Mouse (Mus musculus): ENCODE results near the gene Oaz1. TPM values are rescaled to one million over a fixed set of nuclear protein-coding genes. Genes with fewer than 3 reads are reported as not detected.
A peak's percentile ranks its signal among the peaks of the same experiment; 100 is the strongest.

Oaz1 gene
- polyA plus RNA-seq, 1 experiment from 2014 or later = 1,425 TPM

DNA sequence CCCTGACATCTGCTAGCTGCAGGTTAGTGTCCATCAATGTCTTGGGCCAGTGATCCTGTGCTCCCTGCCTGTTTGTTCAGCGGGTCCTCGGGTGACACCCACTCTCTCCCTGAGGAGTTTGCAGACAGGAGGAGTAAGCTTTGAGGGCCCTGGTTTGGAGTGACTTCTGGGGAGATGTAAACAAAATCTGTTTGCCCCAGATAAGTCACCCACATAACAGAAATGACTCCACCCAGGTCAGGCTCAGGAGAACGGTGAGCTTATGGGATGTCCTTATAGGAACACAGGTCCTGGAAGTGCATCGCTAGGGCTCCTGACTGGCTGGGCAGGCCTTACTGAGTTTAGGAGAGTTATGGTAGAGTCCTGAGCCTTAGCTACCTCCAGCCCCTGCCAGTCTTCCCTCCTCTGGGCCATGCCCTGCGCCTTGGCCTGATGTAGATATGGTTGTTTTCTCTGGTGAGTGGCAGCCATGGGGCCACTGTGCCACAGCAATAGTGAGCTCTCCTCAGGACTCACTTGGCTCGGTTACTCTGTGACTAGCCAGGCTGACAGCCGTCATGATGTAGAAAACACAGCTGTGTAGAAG, 32.0 kb downstream of the Oaz1 start:
- Histone ChIP-seq H3K4me3 (replicated peaks) (no peak overlapping the region), H3K9me3 (no peaks in the 10 kb centered on the region), H3K27ac (no peak overlapping the region), H3K9ac (replicated peaks) (peak overlapping the region; percentile 23), H3K4me2 (replicated peaks) (no peak overlapping the region), H3K4me1 (replicated peaks) (peaks cover 39% of the 10 kb centered on the region), H3K27me3 (no peaks in the 10 kb centered on the region), H3K36me3 (peaks cover 26% of the 10 kb centered on the region)
- WGBS = 90% methylated on average over 7 of the region's 7 CpGs
- ATAC-seq = no peak

DNA sequence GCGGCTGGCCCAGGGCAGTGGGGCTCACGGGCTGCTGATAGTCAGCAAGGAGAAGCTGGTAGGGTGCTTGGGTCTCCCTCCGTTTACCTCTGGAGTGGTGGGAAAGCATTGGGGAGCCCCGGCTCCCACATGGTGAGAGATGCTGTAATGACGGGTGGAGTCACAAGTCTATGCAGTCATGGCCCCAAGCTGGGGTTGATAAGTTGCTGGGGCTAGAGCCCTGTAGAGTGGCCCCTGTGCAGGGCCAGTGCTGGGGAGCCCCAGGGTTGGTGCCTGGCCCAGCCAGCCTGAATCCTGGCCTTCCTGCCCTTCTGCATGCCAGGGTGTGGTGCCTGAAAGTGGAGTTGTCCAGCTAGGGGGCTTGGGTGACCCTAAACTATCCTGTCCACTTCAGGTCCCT, 35.8 kb downstream of the Oaz1 start:
- Histone ChIP-seq H3K27ac (no peak overlapping the region), H3K36me3 (peaks cover 62% of the 10 kb centered on the region), H3K9ac (replicated peaks) (no peak overlapping the region), H3K4me1 (replicated peaks) (peaks cover 7% of the 10 kb centered on the region), H3K4me2 (replicated peaks) (no peak overlapping the region), H3K4me3 (replicated peaks) (no peak overlapping the region), H3K27me3 (no peaks in the 10 kb centered on the region), H3K9me3 (no peaks in the 10 kb centered on the region)
- ATAC-seq = no peak
- 94% methylated on average over 5 of the region's 5 CpGs for WGBS

DNA sequence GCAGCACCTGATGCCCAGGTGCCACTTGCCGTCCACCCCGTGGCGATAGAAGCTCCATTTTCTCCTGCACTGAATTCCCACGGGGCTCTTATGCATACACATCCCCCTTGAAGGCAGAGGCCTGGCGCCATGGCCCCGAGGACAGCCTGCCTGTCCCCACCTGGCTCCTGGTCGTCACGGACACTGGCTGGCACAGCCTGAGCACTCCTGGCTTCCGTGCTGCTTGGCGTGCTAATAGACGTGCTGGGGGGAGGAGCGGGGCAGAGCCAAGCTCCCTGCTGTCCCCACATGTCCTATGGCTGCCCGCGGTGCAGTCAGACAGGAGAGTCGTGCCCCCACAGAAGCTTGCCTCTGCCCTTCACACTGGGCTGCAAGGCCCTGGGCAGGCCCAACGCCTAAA, 38.0 kb downstream of the Oaz1 start:
- Histone ChIP-seq H3K36me3 (peaks cover 74% of the 10 kb centered on the region), H3K27ac (no peak overlapping the region)
- ATAC-seq = no peak

DNA sequence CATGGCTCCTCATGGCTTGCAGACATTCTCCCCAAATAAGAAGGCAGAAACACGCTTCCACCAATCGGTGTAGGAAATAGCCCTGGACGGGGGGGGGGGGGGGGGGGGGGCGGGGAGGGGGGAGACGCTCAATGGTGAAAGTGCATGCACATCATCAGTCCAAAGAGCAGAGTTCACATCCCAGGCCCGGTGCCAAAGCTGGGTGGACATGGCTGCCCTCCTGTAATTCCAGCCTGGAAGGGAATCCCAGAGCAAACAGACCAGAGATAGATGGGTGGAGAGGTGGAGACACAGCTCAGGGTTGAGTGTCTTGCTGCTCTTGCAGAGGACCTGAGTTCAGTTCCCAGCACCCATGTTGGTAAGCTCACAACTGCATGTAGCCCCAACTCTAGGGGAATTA, 44.5 kb downstream of the Oaz1 start:
- no peaks in the 10 kb centered on the region for H3K4me1 ChIP-seq (replicated peaks)
- no peaks in the 10 kb centered on the region for H3K27me3 ChIP-seq
- 90% methylated on average over 1 of the region's 6 CpGs for WGBS
- H3K36me3 ChIP-seq = peaks cover 25% of the 10 kb centered on the region
- no peak overlapping the region for H3K4me3 ChIP-seq (replicated peaks)
- no peak overlapping the region for H3K4me2 ChIP-seq (replicated peaks)
- H3K27ac ChIP-seq = no peak overlapping the region
- ATAC-seq = no peak
- no peaks in the 10 kb centered on the region for H3K9me3 ChIP-seq
- H3K9ac ChIP-seq (replicated peaks) = no peak overlapping the region

More for the DNA sequence above, 38.0 kb downstream of the Oaz1 start:
- Histone ChIP-seq H3K27me3 (no peaks in the 10 kb centered on the region), H3K9ac (replicated peaks) (no peak overlapping the region), H3K4me1 (replicated peaks) (no peaks in the 10 kb centered on the region), H3K9me3 (no peaks in the 10 kb centered on the region), H3K4me2 (replicated peaks) (no peak overlapping the region), H3K4me3 (replicated peaks) (no peak overlapping the region)
- WGBS = 91% methylated on average over 16 of the region's 16 CpGs

DNA sequence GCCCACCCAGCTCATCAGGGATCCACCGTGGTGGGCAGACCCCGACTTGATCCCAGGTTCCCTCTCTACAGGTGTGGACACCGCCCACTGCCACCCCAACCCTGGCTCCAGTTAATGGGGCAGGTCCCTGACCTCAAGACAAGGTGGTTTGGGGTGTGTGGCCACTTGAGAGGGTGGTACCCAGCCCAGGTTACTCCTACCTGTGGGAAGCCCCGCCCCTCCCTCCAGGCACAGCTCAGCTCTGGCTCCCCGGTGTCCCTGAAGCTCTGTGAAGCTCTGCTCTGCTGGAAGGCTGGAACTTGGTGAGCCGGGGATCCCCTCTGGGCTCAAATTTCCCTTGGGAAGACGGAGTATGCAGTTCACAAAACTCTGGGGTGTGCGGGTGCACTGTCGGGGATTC, 45.1 kb downstream of the Oaz1 start, which contains the start of gene Tmprss9:
Tmprss9 (plus strand) TSS at position 268 of the 400 bp plus-strand sequence.
- Histone ChIP-seq H3K4me1 (replicated peaks) (0 out of 2 replicates have a peak, but pooled peaks cover 3% of the 10 kb centered on the region), H3K4me2 (replicated peaks) (no peak within 1 kb of the TSS), H3K27me3 (no peaks in the 10 kb centered on the region), H3K36me3 (peaks cover 19% of the 10 kb centered on the region), H3K4me3 (replicated peaks) (no peak within 1 kb of the TSS), H3K9ac (replicated peaks) (no peak within 1 kb of the TSS), H3K27ac (no peak within 1 kb of the TSS), H3K9me3 (no peaks in the 10 kb centered on the region)
- no peak for ATAC-seq
- 36% methylated on average over 9 of the region's 9 CpGs for WGBS

DNA sequence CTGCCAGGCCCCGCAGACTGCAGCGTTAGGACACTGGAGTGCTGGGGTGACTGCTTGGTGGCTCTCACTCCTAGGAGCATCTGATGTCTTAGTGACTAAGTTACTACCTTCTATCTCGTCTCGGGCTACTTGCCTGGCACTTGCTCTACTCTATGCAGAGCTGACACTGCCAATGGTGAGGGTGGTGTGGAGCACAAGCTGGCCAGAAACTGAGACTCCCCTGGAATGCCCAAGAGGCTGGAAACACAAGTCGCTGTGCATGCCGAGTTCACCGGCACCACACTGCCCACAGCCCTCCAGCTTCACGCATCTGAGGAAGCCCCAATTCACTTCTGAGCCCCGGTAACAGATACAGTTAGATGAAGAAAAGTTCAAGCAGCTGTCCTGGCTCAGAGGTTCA, 47.6 kb downstream of the Oaz1 start:
- Histone ChIP-seq H3K4me1 (replicated peaks) (0 out of 2 replicates have a peak, but pooled peaks cover 3% of the 10 kb centered on the region), H3K36me3 (no peaks in the 10 kb centered on the region), H3K27ac (no peak overlapping the region), H3K9ac (replicated peaks) (no peak overlapping the region; the same call in 1 of the 2 replicates), H3K9me3 (no peaks in the 10 kb centered on the region), H3K27me3 (no peaks in the 10 kb centered on the region), H3K4me3 (replicated peaks) (no peak overlapping the region), H3K4me2 (replicated peaks) (no peak overlapping the region)
- no peak for ATAC-seq
- 80% methylated on average over 9 of the region's 9 CpGs for WGBS

DNA sequence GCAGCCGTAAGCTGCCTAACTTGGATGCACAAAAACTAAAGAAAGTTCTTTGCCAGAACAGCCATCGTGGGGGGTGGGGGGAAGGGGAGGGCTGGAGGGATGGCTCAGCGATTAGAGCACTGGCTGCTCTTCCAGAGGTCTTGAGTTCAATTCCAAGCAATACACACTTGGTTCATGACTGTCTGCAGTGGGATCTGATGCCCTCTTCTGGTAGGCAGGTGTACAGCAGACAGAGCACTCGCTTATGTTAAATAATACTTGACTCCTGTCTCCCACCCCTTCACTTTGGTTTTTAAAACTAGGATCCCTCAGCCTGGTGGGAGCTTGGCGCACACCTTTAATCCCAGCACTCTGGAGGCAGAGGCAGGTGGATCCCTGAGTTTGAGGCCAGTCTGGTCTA, 49.6 kb downstream of the Oaz1 start:
- 21% methylated on average over 5 of the region's 5 CpGs for WGBS
- H3K9me3 ChIP-seq = no peaks in the 10 kb centered on the region
- no peak overlapping the region for H3K4me2 ChIP-seq (replicated peaks)
- H3K4me1 ChIP-seq (replicated peaks) = 0 out of 2 replicates have a peak, but pooled peaks cover 3% of the 10 kb centered on the region
- no peaks in the 10 kb centered on the region for H3K27me3 ChIP-seq
- no peak for ATAC-seq
- no peak overlapping the region for H3K9ac ChIP-seq (replicated peaks)
- H3K4me3 ChIP-seq (replicated peaks) = no peak overlapping the region
- no peak overlapping the region for H3K27ac ChIP-seq
- H3K36me3 ChIP-seq = no peaks in the 10 kb centered on the region

DNA sequence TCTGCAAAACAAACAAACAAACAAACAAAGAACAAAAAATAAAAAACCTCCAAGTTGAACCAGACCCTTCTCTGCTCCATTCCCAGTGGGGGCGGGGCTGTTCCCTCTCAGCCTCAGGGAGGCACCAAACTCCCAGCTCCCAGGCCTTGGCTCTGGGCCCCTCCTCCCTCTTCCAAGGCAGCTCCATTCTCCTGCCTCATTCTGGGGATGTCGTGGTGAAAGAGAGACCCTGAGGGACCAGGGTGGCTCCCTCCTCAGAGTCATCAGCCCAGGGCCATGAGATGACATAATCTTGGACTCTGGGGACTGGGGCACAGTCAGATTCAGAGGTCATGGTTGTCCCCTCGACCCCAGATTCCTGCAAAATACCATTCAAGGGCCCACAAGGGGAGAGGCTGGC, 50.1 kb downstream of the Oaz1 start:
- Histone ChIP-seq H3K27ac (no peak overlapping the region), H3K27me3 (no peaks in the 10 kb centered on the region), H3K36me3 (no peaks in the 10 kb centered on the region), H3K4me1 (replicated peaks) (0 out of 2 replicates have a peak, but pooled peaks cover 3% of the 10 kb centered on the region), H3K9ac (replicated peaks) (no peak overlapping the region), H3K4me3 (replicated peaks) (no peak overlapping the region), H3K4me2 (replicated peaks) (no peak overlapping the region), H3K9me3 (no peaks in the 10 kb centered on the region)
- ATAC-seq = no peak
- WGBS = 24% methylated on average over 3 of the region's 3 CpGs

MicroRNAs within 50 kb of the gene (microRNA counts, 519-probe panel; counts per million panel counts)
- 110 counts per million, percentile 56 among the panel's probes with 10 or more counts for microRNA mmu-miR-1982

Small RNA genes lying within 50 kb of the gene (microRNA-seq; reads per million reads assigned to microRNA genes)
- gene Mir1982 = 1.2 reads per million

Other genes with a start within 250 kb of the Oaz1 start
- gene Klf16, start 249.3 kb upstream of the Oaz1 start, polyA plus RNA-seq (2015; fragmentation: Nextera tagmentation; extraction: Ambion mirVana) = 3.7 and 4.5 TPM in 2 replicates
- 78.5 and 93.4 TPM in 2 replicates for gene Abhd17a, start 236.3 kb upstream of the Oaz1 start, polyA plus RNA-seq (2015; fragmentation: Nextera tagmentation; extraction: Ambion mirVana)
- 60.2 and 60.3 TPM in 2 replicates for gene Scamp4, start 223.8 kb upstream of the Oaz1 start, polyA plus RNA-seq (2015; fragmentation: Nextera tagmentation; extraction: Ambion mirVana)
- 6.1 and 7.6 TPM in 2 replicates for gene Adat3, start 223.8 kb upstream of the Oaz1 start, polyA plus RNA-seq (2015; fragmentation: Nextera tagmentation; extraction: Ambion mirVana)
- gene Gm49322, start 220.6 kb upstream of the Oaz1 start, polyA plus RNA-seq (2015; fragmentation: Nextera tagmentation; extraction: Ambion mirVana) = 4.0 and 4.9 TPM in 2 replicates
- 73.8 and 115 TPM in 2 replicates for gene Csnk1g2, start 203.8 kb upstream of the Oaz1 start, polyA plus RNA-seq (2015; fragmentation: Nextera tagmentation; extraction: Ambion mirVana)
- gene Btbd2, start 169.6 kb upstream of the Oaz1 start, polyA plus RNA-seq (2015; fragmentation: Nextera tagmentation; extraction: Ambion mirVana) = 60.9 and 80.6 TPM in 2 replicates
- gene Mknk2, start 148.5 kb upstream of the Oaz1 start, polyA plus RNA-seq (2015; fragmentation: Nextera tagmentation; extraction: Ambion mirVana) = 49.6 and 60.1 TPM in 2 replicates
- 58.3 and 58.5 TPM in 2 replicates for gene Mob3a, start 124.7 kb upstream of the Oaz1 start, polyA plus RNA-seq (2015; fragmentation: Nextera tagmentation; extraction: Ambion mirVana)
- 37.8 and 39.2 TPM in 2 replicates for gene Izumo4, start 124.5 kb upstream of the Oaz1 start, polyA plus RNA-seq (2015; fragmentation: Nextera tagmentation; extraction: Ambion mirVana)
- gene Ap3d1, start 84.4 kb upstream of the Oaz1 start, polyA plus RNA-seq (2015; fragmentation: Nextera tagmentation; extraction: Ambion mirVana) = 94.5 and 96.3 TPM in 2 replicates
- gene Dot1l, start 71.5 kb upstream of the Oaz1 start, polyA plus RNA-seq (2015; fragmentation: Nextera tagmentation; extraction: Ambion mirVana) = 19.3 and 23.3 TPM in 2 replicates
- gene Sf3a2, start 28.5 kb upstream of the Oaz1 start, polyA plus RNA-seq (2015; fragmentation: Nextera tagmentation; extraction: Ambion mirVana) = 64.1 and 64.9 TPM in 2 replicates
- gene Plekhj1, start 28.0 kb upstream of the Oaz1 start, polyA plus RNA-seq (2015; fragmentation: Nextera tagmentation; extraction: Ambion mirVana) = 131 and 150 TPM in 2 replicates
- gene Amh, start 21.4 kb upstream of the Oaz1 start, polyA plus RNA-seq (2015; fragmentation: Nextera tagmentation; extraction: Ambion mirVana) = not detected in 2 replicates
- 0.28 and 0.43 TPM in 2 replicates for gene Jsrp1, start 13.2 kb upstream of the Oaz1 start, polyA plus RNA-seq (2015; fragmentation: Nextera tagmentation; extraction: Ambion mirVana)
- 1.5 and 1.9 TPM in 2 replicates for gene Lingo3, start 17.4 kb downstream of the Oaz1 start, polyA plus RNA-seq (2015; fragmentation: Nextera tagmentation; extraction: Ambion mirVana)
- 249 and 254 TPM in 2 replicates for gene Lsm7, start 28.6 kb downstream of the Oaz1 start, polyA plus RNA-seq (2015; fragmentation: Nextera tagmentation; extraction: Ambion mirVana)
- 56.9 and 61.1 TPM in 2 replicates for gene Sppl2b, start 28.6 kb downstream of the Oaz1 start, polyA plus RNA-seq (2015; fragmentation: Nextera tagmentation; extraction: Ambion mirVana)
- 0.15 and 0.31 TPM in 2 replicates for gene Tmprss9, start 45.2 kb downstream of the Oaz1 start, polyA plus RNA-seq (2015; fragmentation: Nextera tagmentation; extraction: Ambion mirVana)
- gene Timm13, start 74.3 kb downstream of the Oaz1 start, polyA plus RNA-seq (2015; fragmentation: Nextera tagmentation; extraction: Ambion mirVana) = 331 TPM in 2 replicates
- 46.9 and 48.2 TPM in 2 replicates for gene Lmnb2, start 91.6 kb downstream of the Oaz1 start, polyA plus RNA-seq (2015; fragmentation: Nextera tagmentation; extraction: Ambion mirVana)
- 4.0 and 4.9 TPM in 2 replicates for gene Gadd45b, start 103.4 kb downstream of the Oaz1 start, polyA plus RNA-seq (2015; fragmentation: Nextera tagmentation; extraction: Ambion mirVana)
- gene Gng7, start 188.3 kb downstream of the Oaz1 start, polyA plus RNA-seq (2015; fragmentation: Nextera tagmentation; extraction: Ambion mirVana) = 10.4 and 10.9 TPM in 2 replicates
- 30.9 and 34.3 TPM in 2 replicates for gene Diras1, start 199.0 kb downstream of the Oaz1 start, polyA plus RNA-seq (2015; fragmentation: Nextera tagmentation; extraction: Ambion mirVana)
- 43.5 and 45.7 TPM in 2 replicates for gene Slc39a3, start 210.8 kb downstream of the Oaz1 start, polyA plus RNA-seq (2015; fragmentation: Nextera tagmentation; extraction: Ambion mirVana)
- 316 and 322 TPM in 2 replicates for gene Sgta, start 233.5 kb downstream of the Oaz1 start, polyA plus RNA-seq (2015; fragmentation: Nextera tagmentation; extraction: Ambion mirVana)
- gene Thop1, start 243.4 kb downstream of the Oaz1 start, polyA plus RNA-seq (2015; fragmentation: Nextera tagmentation; extraction: Ambion mirVana) = 44.9 and 48.5 TPM in 2 replicates

Measured in midbrain, embryonic 13.5 days (tissue).